Comparison of ENCODE assay signal across 23 mouse cellular contexts in genomic region chr7:65140099-65140498, GRCm38 (mm10). TPM values are rescaled to one million over a fixed set of nuclear protein-coding genes. Genes with fewer than 3 reads are reported as not detected.
DNase-seq lines count a peak whose midpoint lies in the region; ATAC-seq and TF ChIP-seq lines count a peak whose summit lies in the region.
"Had no signal": no experiment of that assay in that cellular context is flagged by ENCODE, and none has a peak within 500 bp of the region (broad histone marks: within the 10 kb centered on the region; RNA-seq: fewer than 3 reads in every experiment).

No protein-coding gene starts in this region.

- H3K9me3 ChIP-seq in intestine, embryonic 14.5 days (ENCODE audit: control insufficient read depth, low read length): no peaks in the 10 kb centered on the region
- no peaks in the 10 kb centered on the region for H3K9me3 ChIP-seq in intestine, embryonic 15.5 days
- no peaks in the 10 kb centered on the region for H3K9me3 ChIP-seq in kidney, embryonic 15.5 days (replicated peaks)
- H3K9me3 ChIP-seq in kidney, postnatal 0 days (replicated peaks; ENCODE audit: low read length): no peaks in the 10 kb centered on the region
- H3K9me3 ChIP-seq: embryonic facial prominence, embryonic 10.5 days; embryonic facial prominence, embryonic 12.5 days; forebrain, embryonic 13.5 days; forebrain, embryonic 15.5 days; G1E had no signal

- no peak overlapping the region for H3K4me3 ChIP-seq in intestine, embryonic 14.5 days (ENCODE audit: low read depth, low read length)
- no peak overlapping the region for H3K4me3 ChIP-seq in intestine, embryonic 15.5 days (replicated peaks)
- no peak overlapping the region for H3K4me3 ChIP-seq in kidney, embryonic 15.5 days (replicated peaks)
- no peak overlapping the region for H3K4me3 ChIP-seq in kidney, postnatal 0 days (replicated peaks; ENCODE audit: low read depth, low read length)
- H3K4me3 ChIP-seq: embryonic facial prominence, embryonic 10.5 days; embryonic facial prominence, embryonic 12.5 days; forebrain, embryonic 13.5 days; forebrain, embryonic 15.5 days had no signal

- H3K9ac ChIP-seq in intestine, embryonic 14.5 days (ENCODE audit: low read length): no peak overlapping the region
- no peak overlapping the region for H3K9ac ChIP-seq in intestine, embryonic 15.5 days
- H3K9ac ChIP-seq in kidney, embryonic 15.5 days: no peak overlapping the region
- no peak overlapping the region for H3K9ac ChIP-seq in kidney, postnatal 0 days (ENCODE audit: low read depth, low read length)
- H3K9ac ChIP-seq: embryonic facial prominence, embryonic 12.5 days; forebrain, embryonic 13.5 days; forebrain, embryonic 15.5 days had no signal

- peak; percentile 31 for DNase-seq in intestine, embryonic 14.5 days (ENCODE audit: low spot score)
- DNase-seq in kidney, postnatal 4 days: no peak
- DNase-seq in kidney, postnatal 0 days (ENCODE audit: low spot score): no peak
- DNase-seq in kidney, adult 9 months: no peak
- DNase-seq: adrenal gland, adult 8-10 months; adrenal gland, postnatal 14 days; adrenal gland, postnatal 36 days; B cell, adult 2 months; cerebellum, adult 11-12 months; cerebellum, adult 2 months; cerebellum, adult 9-10 months; cerebellum, postnatal 10 days; cerebellum, postnatal 25 days had no signal

- no peak for TF ChIP-seq CTCF in kidney, postnatal 0 days (IDR thresholded peaks at IDR 0.05; ENCODE audit: low read depth)

- H3K4me2 ChIP-seq in intestine, embryonic 14.5 days (ENCODE audit: low read length): no peak overlapping the region
- no peak overlapping the region for H3K4me2 ChIP-seq in intestine, embryonic 15.5 days (replicated peaks)
- H3K4me2 ChIP-seq in kidney, embryonic 15.5 days: no peak overlapping the region
- no peak overlapping the region for H3K4me2 ChIP-seq in kidney, postnatal 0 days (ENCODE audit: low read length)
- H3K4me2 ChIP-seq: embryonic facial prominence, embryonic 12.5 days; forebrain, embryonic 13.5 days; forebrain, embryonic 15.5 days had no signal

- 68% methylated on average over 5 of the region's 5 CpGs for WGBS in intestine, embryonic 14.5 days
- WGBS in intestine, embryonic 15.5 days: 61% methylated on average over 5 of the region's 5 CpGs
- 46% methylated on average over 5 of the region's 5 CpGs for WGBS in kidney, embryonic 15.5 days
- WGBS in kidney, postnatal 0 days: 47% methylated on average over 5 of the region's 5 CpGs

- no peaks in the 10 kb centered on the region for H3K36me3 ChIP-seq in intestine, embryonic 14.5 days (ENCODE audit: control insufficient read depth, insufficient read depth, low read length)
- H3K36me3 ChIP-seq in intestine, embryonic 15.5 days: no peaks in the 10 kb centered on the region
- no peaks in the 10 kb centered on the region for H3K36me3 ChIP-seq in kidney, embryonic 15.5 days
- H3K36me3 ChIP-seq in kidney, postnatal 0 days (ENCODE audit: insufficient read depth, low read length): no peaks in the 10 kb centered on the region
- H3K36me3 ChIP-seq: embryonic facial prominence, embryonic 10.5 days; embryonic facial prominence, embryonic 12.5 days; forebrain, embryonic 15.5 days; G1E had no signal

- no peak overlapping the region for H3K27ac ChIP-seq in intestine, embryonic 14.5 days (ENCODE audit: low read depth)
- no peak overlapping the region for H3K27ac ChIP-seq in intestine, embryonic 15.5 days
- H3K27ac ChIP-seq in kidney, embryonic 15.5 days: no peak overlapping the region
- no peak overlapping the region for H3K27ac ChIP-seq in kidney, postnatal 0 days
- H3K27ac ChIP-seq: embryonic facial prominence, embryonic 10.5 days; embryonic facial prominence, embryonic 12.5 days; forebrain, embryonic 13.5 days; forebrain, embryonic 15.5 days had no signal

- no peaks in the 10 kb centered on the region for H3K27me3 ChIP-seq in intestine, embryonic 14.5 days (replicated peaks; ENCODE audit: control insufficient read depth, insufficient read depth, low read length)
- H3K27me3 ChIP-seq in intestine, embryonic 15.5 days (replicated peaks): no peaks in the 10 kb centered on the region
- H3K27me3 ChIP-seq in kidney, embryonic 15.5 days: no peaks in the 10 kb centered on the region
- no peaks in the 10 kb centered on the region for H3K27me3 ChIP-seq in kidney, postnatal 0 days (ENCODE audit: insufficient read depth, low read length)
- H3K27me3 ChIP-seq: embryonic facial prominence, embryonic 12.5 days; forebrain, embryonic 13.5 days; forebrain, embryonic 15.5 days; Patski had no signal

- no peaks in the 10 kb centered on the region for H3K4me1 ChIP-seq in intestine, embryonic 14.5 days (replicated peaks; ENCODE audit: control insufficient read depth, insufficient read depth, low read length)
- H3K4me1 ChIP-seq in intestine, embryonic 15.5 days (replicated peaks): no peaks in the 10 kb centered on the region
- peaks cover 17% of the 10 kb centered on the region for H3K4me1 ChIP-seq in kidney, embryonic 15.5 days
- no peaks in the 10 kb centered on the region for H3K4me1 ChIP-seq in kidney, postnatal 0 days (replicated peaks; ENCODE audit: insufficient read depth, low read length)
- H3K4me1 ChIP-seq: embryonic facial prominence, embryonic 10.5 days; embryonic facial prominence, embryonic 12.5 days had no signal

- no peak for ATAC-seq in intestine, embryonic 14.5 days (replicated peaks; ENCODE audit: low FRiP score, low TSS enrichment, low read depth)
- ATAC-seq in intestine, embryonic 15.5 days: no peak
- 0 out of 2 replicates have a peak, but pooled peaks have one; percentile 60 for ATAC-seq in kidney, embryonic 15.5 days (replicated peaks; ENCODE audit: low FRiP score)
- ATAC-seq in kidney, postnatal 0 days (replicated peaks; ENCODE audit: low FRiP score, low read depth): peak; percentile 79
- ATAC-seq: activated CD4-positive, CD25-positive, alpha-beta regulatory T cell, adult 4 months; CD4-positive, CD25-positive, alpha-beta regulatory T cell, adult 4 months; forebrain, embryonic 13.5 days; forebrain, embryonic 15.5 days; Patski had no signal

RNA-seq across cellular contexts. Expression of gene Fam189a1, which starts 16.3 kb away (rescaled TPM):
- 1.2 and 2.3 TPM in 2 replicates for polyA plus RNA-seq in intestine, embryonic 14.5 days (2014; fragmentation: Nextera tagmentation; extraction: Ambion mirVana)
- polyA plus RNA-seq in intestine, embryonic 15.5 days (2015; fragmentation: Nextera tagmentation; extraction: Ambion mirVana): 1.4 TPM in 2 replicates
- 0.33 and 0.66 TPM in 2 replicates for polyA plus RNA-seq in kidney, embryonic 15.5 days (2015; fragmentation: Nextera tagmentation; extraction: Ambion mirVana)
- polyA plus RNA-seq in kidney, postnatal 0 days (2015; fragmentation: Nextera tagmentation; extraction: Ambion mirVana): 0.23 and 0.74 TPM in 2 replicates
- polyA plus RNA-seq: activated CD4-positive, CD25-positive, alpha-beta regulatory T cell, adult 4 months; G1E had no signal

Comparison
In these comparisons a context has a peak if more than half of its experiments do, and no peak if none do; other contexts are left out.
1. ATAC-seq: peak in kidney, embryonic 15.5 days (single experiment) and kidney, postnatal 0 days (single experiment); none in intestine, embryonic 14.5 days (single experiment) and intestine, embryonic 15.5 days (single experiment).